Mouse (Mus musculus): ENCODE results near the gene Cd300ld5.
"Not testable (repeated sequence)": the region's sequence is repeated elsewhere in the genome, so short reads cannot be mapped to it uniquely, and the experiment has no call there.

GRCm38 (mm10) chr11:115037669-115038068, at the start of gene Cd300ld5:
- not testable (repeated sequence) for TF ChIP-seq CTCF (IDR thresholded peaks at IDR 0.05; ENCODE audit: control insufficient read depth, insufficient read depth, insufficient read length); MYOG (IDR thresholded peaks at IDR 0.05; ENCODE audit: control insufficient read depth, extremely low read depth, insufficient read length); MYOD1 (IDR thresholded peaks at IDR 0.05; ENCODE audit: control insufficient read depth, insufficient read length, low read depth); MAX (IDR thresholded peaks at IDR 0.05); USF1 (IDR thresholded peaks at IDR 0.05; ENCODE audit: low read depth)
